8 mouse cellular contexts compared by ENCODE assay signal in genomic region chr16:21332411-21332810, GRCm38 (mm10).
DNase-seq lines count a peak whose midpoint lies in the region; ATAC-seq lines count a peak whose summit lies in the region.

No protein-coding gene starts in this region.

- H3K4me3 ChIP-seq in megakaryocyte, embryonic 14.5 days (replicated peaks), result peak overlapping the region; percentile 97
- peak overlapping the region; percentile 67 for H3K4me3 ChIP-seq in hindbrain, embryonic 13.5 days
- H3K4me3 ChIP-seq in midbrain, embryonic 12.5 days, result peak overlapping the region; percentile 69

- 68% methylated on average over 7 of the region's 7 CpGs for WGBS in hindbrain, embryonic 13.5 days
- 73% methylated on average over 7 of the region's 7 CpGs for WGBS in midbrain, embryonic 12.5 days

- peak overlapping the region; percentile 90 for H3K4me2 ChIP-seq in hindbrain, embryonic 13.5 days
- peak overlapping the region; percentile 78 for H3K4me2 ChIP-seq in midbrain, embryonic 12.5 days (replicated peaks)

- no peaks in the 10 kb centered on the region for H3K27me3 ChIP-seq in megakaryocyte, embryonic 14.5 days (replicated peaks)
- H3K27me3 ChIP-seq in hindbrain, embryonic 13.5 days, result no peaks in the 10 kb centered on the region
- peaks cover 9% of the 10 kb centered on the region; the same call in 1 of the 2 replicates for H3K27me3 ChIP-seq in midbrain, embryonic 12.5 days

- DNase-seq in cerebellum, adult 8-10 months, result peak; percentile 46
- no peak for DNase-seq in layer of hippocampus, postnatal 36 days
- DNase-seq in urinary bladder, postnatal 4 days (ENCODE audit: low spot score in 2 of 2), result no peak
- DNase-seq in left cerebral cortex, postnatal 4 days, result no peak

- ATAC-seq in megakaryocyte, adult 5-6 weeks (ENCODE audit: poor library complexity, severe bottlenecking), result no peak
- no peak for ATAC-seq in hindbrain, embryonic 13.5 days (ENCODE audit: low FRiP score)
- ATAC-seq in midbrain, embryonic 12.5 days (ENCODE audit: low FRiP score, low read depth), result no peak

- intact Hi-C loops in left cerebral cortex, postnatal 4 days (cut with DNase I), result loop anchor here (5.0 kb wide), 2 partner anchors 35 to 125 kb away; no protein-coding TSS in a partner anchor

- peaks cover 49% of the 10 kb centered on the region for H3K4me1 ChIP-seq in megakaryocyte, embryonic 14.5 days
- peaks cover 24% of the 10 kb centered on the region for H3K4me1 ChIP-seq in hindbrain, embryonic 13.5 days (replicated peaks)
- peaks cover 17% of the 10 kb centered on the region for H3K4me1 ChIP-seq in midbrain, embryonic 12.5 days

- peak overlapping the region; percentile 88 for H3K9ac ChIP-seq in hindbrain, embryonic 13.5 days
- H3K9ac ChIP-seq in midbrain, embryonic 12.5 days (replicated peaks), result peak overlapping the region; percentile 79

- peaks cover 21% of the 10 kb centered on the region for H3K36me3 ChIP-seq in megakaryocyte, embryonic 14.5 days (replicated peaks; ENCODE audit: low read length)
- H3K36me3 ChIP-seq in hindbrain, embryonic 13.5 days, result 0 out of 2 replicates have a peak, but pooled peaks cover 3% of the 10 kb centered on the region
- H3K36me3 ChIP-seq in midbrain, embryonic 12.5 days, result no peaks in the 10 kb centered on the region

- H3K27ac ChIP-seq in hindbrain, embryonic 13.5 days, result peak overlapping the region; percentile 97
- H3K27ac ChIP-seq in midbrain, embryonic 12.5 days (replicated peaks), result 0 out of 2 replicates have a peak overlapping the region, but pooled peaks have one; percentile 94

- H3K9me3 ChIP-seq in megakaryocyte, embryonic 14.5 days, result no peaks in the 10 kb centered on the region
- H3K9me3 ChIP-seq in hindbrain, embryonic 13.5 days, result no peaks in the 10 kb centered on the region
- H3K9me3 ChIP-seq in midbrain, embryonic 12.5 days, result no peaks in the 10 kb centered on the region
